Mouse (Mus musculus): ENCODE data around the gene Sms.

DNA sequence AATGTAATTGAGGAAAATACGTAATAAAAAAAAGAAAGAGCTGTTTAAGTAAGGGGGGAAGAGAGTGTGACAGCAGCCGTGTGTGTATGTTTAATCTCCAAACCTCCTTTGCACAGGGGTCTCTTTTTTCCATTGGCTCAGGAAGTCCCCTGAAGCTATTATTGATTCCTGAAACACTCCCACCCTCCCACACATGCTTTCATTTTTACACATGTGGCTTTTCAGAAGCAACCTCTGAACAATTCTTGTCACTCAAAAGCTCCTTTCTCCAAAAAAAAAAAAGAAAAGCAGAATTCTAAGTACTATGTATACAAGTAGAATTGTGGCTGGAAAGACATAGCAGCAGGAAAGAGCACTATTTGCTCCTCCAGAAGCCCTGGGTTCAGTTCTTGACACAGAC lies 24.0 kb downstream of the Sms start:
- TF ChIP-seq CTCF (IDR thresholded peaks at IDR 0.05; ENCODE audit: control insufficient read depth, insufficient read depth, insufficient replicate concordance, low read depth, low read length): no peak
- no peak for TF ChIP-seq POLR2A (IDR thresholded peaks at IDR 0.05; ENCODE audit: control insufficient read depth, low read depth, low read length)

All from testis, adult 2 months (tissue).